ENCODE assay signal across 8 mouse cellular contexts in the genomic region with DNA sequence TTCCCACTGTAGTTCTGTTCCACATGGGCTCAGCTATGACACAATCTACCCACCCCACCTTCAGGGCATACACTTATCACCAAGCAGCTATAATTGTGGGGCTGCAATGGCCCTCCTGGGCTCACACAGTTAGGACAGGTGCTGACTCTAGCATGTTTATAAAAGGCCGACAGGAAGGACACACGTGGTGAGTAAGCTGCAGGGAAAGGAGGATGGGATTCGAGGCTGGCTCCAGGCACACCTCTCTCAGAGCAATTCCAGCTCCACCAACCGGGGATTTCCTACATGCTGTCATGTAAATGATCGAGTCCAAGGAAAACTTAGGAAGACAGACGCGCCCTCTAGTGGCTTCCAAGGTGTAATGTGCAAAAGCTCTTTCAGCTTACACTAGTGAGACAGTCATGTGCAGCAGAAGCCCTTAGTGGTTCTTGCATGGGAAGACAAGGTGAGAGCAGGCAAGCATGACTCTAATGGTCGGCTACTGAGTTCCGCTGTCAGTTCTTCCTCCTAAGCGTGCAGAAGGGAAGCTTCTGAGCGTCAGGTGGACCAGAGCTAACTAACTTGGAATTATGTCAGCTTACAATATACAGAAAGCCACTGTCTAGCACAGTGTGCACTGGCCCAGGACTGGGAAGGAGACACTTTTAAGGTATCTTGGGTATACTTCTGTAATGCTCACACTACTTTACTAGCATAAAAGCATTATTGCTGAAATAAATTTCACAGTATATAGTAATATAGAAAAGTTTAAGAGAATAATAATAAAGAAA. TPM values are rescaled to one million over a fixed set of nuclear protein-coding genes. Genes with fewer than 3 reads are reported as not detected.
DNase-seq lines count a peak whose midpoint lies in the region; ATAC-seq and TF ChIP-seq lines count a peak whose summit lies in the region.

No protein-coding gene starts in this region.

- no peak overlapping the region for H3K9ac ChIP-seq in kidney, embryonic 15.5 days
- no peak overlapping the region for H3K9ac ChIP-seq in liver, embryonic 11.5 days (ENCODE audit: low read depth, low read length)
- H3K9ac ChIP-seq in neural tube, embryonic 11.5 days (ENCODE audit: low read length), result no peak overlapping the region

- no peak for TF ChIP-seq POLR2A in bone marrow macrophage, adult 2 months (IDR thresholded peaks at IDR 0.05; ENCODE audit: borderline replicate concordance, low read depth, low read length)

- H3K27ac ChIP-seq in bone marrow macrophage, adult 2 months (ENCODE audit: insufficient read depth, low read depth, low read length), result no peak overlapping the region
- H3K27ac ChIP-seq in heart, embryonic 10.5 days, result no peak overlapping the region
- H3K27ac ChIP-seq in kidney, embryonic 15.5 days, result no peak overlapping the region
- no peak overlapping the region for H3K27ac ChIP-seq in liver, embryonic 11.5 days (ENCODE audit: low read depth, low read length)
- H3K27ac ChIP-seq in neural tube, embryonic 11.5 days (ENCODE audit: low read depth, low read length), result no peak overlapping the region

- no peaks in the 10 kb centered on the region for H3K4me1 ChIP-seq in bone marrow macrophage, adult 2 months (ENCODE audit: control insufficient read depth, insufficient read depth, low read length)
- H3K4me1 ChIP-seq in heart, embryonic 10.5 days, result no peaks in the 10 kb centered on the region
- H3K4me1 ChIP-seq in kidney, embryonic 15.5 days, result no peaks in the 10 kb centered on the region
- no peaks in the 10 kb centered on the region for H3K4me1 ChIP-seq in liver, embryonic 11.5 days (replicated peaks; ENCODE audit: control insufficient read depth, insufficient read depth, low read length)
- H3K4me1 ChIP-seq in neural tube, embryonic 11.5 days (ENCODE audit: control insufficient read depth, insufficient read depth, low read length), result no peaks in the 10 kb centered on the region

- H3K36me3 ChIP-seq in C2C12 (ENCODE audit: control insufficient read depth, insufficient read depth), result peaks cover 49% of the 10 kb centered on the region
- peaks cover 64% of the 10 kb centered on the region for H3K36me3 ChIP-seq in heart, embryonic 10.5 days
- peaks cover 70% of the 10 kb centered on the region for H3K36me3 ChIP-seq in kidney, embryonic 15.5 days
- peaks cover 10% of the 10 kb centered on the region for H3K36me3 ChIP-seq in liver, embryonic 11.5 days (ENCODE audit: control insufficient read depth, insufficient read depth, low read length)
- peaks cover 2% of the 10 kb centered on the region; the same call in 1 of the 2 replicates for H3K36me3 ChIP-seq in neural tube, embryonic 11.5 days (ENCODE audit: control insufficient read depth, insufficient read depth, low read length)

- peak; percentile 89 for DNase-seq in heart, embryonic 10.5 days (ENCODE audit: low spot score)
- peak; percentile 43 for DNase-seq in liver, embryonic 11.5 days (ENCODE audit: low spot score)
- peak; percentile 66 for DNase-seq in neural tube, embryonic 11.5 days (ENCODE audit: low spot score)
- peak; percentile 21 for DNase-seq in urinary bladder, postnatal 10 days (ENCODE audit: low spot score)

- ATAC-seq in erythroblast, adult 5-6 weeks (replicated peaks; ENCODE audit: low FRiP score, poor library complexity, severe bottlenecking), result peak; percentile 76
- peak; percentile 73; the same call in 1 of the 2 replicates for ATAC-seq in kidney, embryonic 15.5 days (replicated peaks; ENCODE audit: low FRiP score)
- peak; percentile 53; the same call in 1 of the 2 replicates for ATAC-seq in liver, embryonic 11.5 days (replicated peaks; ENCODE audit: low FRiP score)
- peak; percentile 58 for ATAC-seq in neural tube, embryonic 11.5 days (ENCODE audit: insufficient read depth, low FRiP score, low TSS enrichment)

- H3K9me3 ChIP-seq in heart, embryonic 10.5 days, result no peaks in the 10 kb centered on the region
- H3K9me3 ChIP-seq in kidney, embryonic 15.5 days (replicated peaks), result no peaks in the 10 kb centered on the region
- H3K9me3 ChIP-seq in liver, embryonic 11.5 days (ENCODE audit: control insufficient read depth, low read length), result no peaks in the 10 kb centered on the region
- H3K9me3 ChIP-seq in neural tube, embryonic 11.5 days (ENCODE audit: control insufficient read depth, low read length), result no peaks in the 10 kb centered on the region

- no peak overlapping the region for H3ac ChIP-seq in C2C12 (ENCODE audit: control insufficient read depth, insufficient read length, low read depth)

- no peaks in the 10 kb centered on the region for H3K79me2 ChIP-seq in C2C12 (ENCODE audit: control insufficient read depth, insufficient read depth)

- TF ChIP-seq CTCF in C2C12 (IDR thresholded peaks at IDR 0.05; ENCODE audit: control insufficient read depth, insufficient read depth, insufficient read length), result peak; percentile 10
- TF ChIP-seq CTCF in bone marrow macrophage, adult 2 months (IDR thresholded peaks at IDR 0.05; ENCODE audit: low read depth, low read length), result peak; percentile 64

- no peak overlapping the region for H3K4me3 ChIP-seq in C2C12 (ENCODE audit: insufficient read depth, poor library complexity, severe bottlenecking)
- no peak overlapping the region for H3K4me3 ChIP-seq in bone marrow macrophage, adult 2 months (ENCODE audit: insufficient read depth, low read length)
- H3K4me3 ChIP-seq in heart, embryonic 10.5 days, result no peak overlapping the region
- no peak overlapping the region for H3K4me3 ChIP-seq in kidney, embryonic 15.5 days (replicated peaks)
- no peak overlapping the region for H3K4me3 ChIP-seq in liver, embryonic 11.5 days (ENCODE audit: low read depth, low read length)
- H3K4me3 ChIP-seq in neural tube, embryonic 11.5 days (ENCODE audit: low read depth, low read length), result no peak overlapping the region

- no peak overlapping the region for H3K4me2 ChIP-seq in kidney, embryonic 15.5 days
- no peak overlapping the region for H3K4me2 ChIP-seq in liver, embryonic 11.5 days
- no peak overlapping the region for H3K4me2 ChIP-seq in neural tube, embryonic 11.5 days (ENCODE audit: low read depth)

- H3K79me3 ChIP-seq in C2C12 (ENCODE audit: low read depth), result no peaks in the 10 kb centered on the region

- 36% methylated on average over 11 of the region's 11 CpGs for WGBS in heart, embryonic 10.5 days
- 26% methylated on average over 11 of the region's 11 CpGs for WGBS in kidney, embryonic 15.5 days
- 47% methylated on average over 11 of the region's 11 CpGs for WGBS in liver, embryonic 11.5 days
- 33% methylated on average over 11 of the region's 11 CpGs for WGBS in neural tube, embryonic 11.5 days

- H3K27me3 ChIP-seq in C2C12 (ENCODE audit: control insufficient read depth, insufficient read depth, insufficient read length), result no peaks in the 10 kb centered on the region
- no peaks in the 10 kb centered on the region for H3K27me3 ChIP-seq in heart, embryonic 10.5 days (ENCODE audit: insufficient read depth, poor library complexity, severe bottlenecking)
- no peaks in the 10 kb centered on the region for H3K27me3 ChIP-seq in kidney, embryonic 15.5 days
- H3K27me3 ChIP-seq in liver, embryonic 11.5 days (replicated peaks; ENCODE audit: control insufficient read depth, insufficient read depth, low read length), result no peaks in the 10 kb centered on the region
- no peaks in the 10 kb centered on the region for H3K27me3 ChIP-seq in neural tube, embryonic 11.5 days (ENCODE audit: control insufficient read depth, insufficient read depth, low read length)

TF ChIP-seq in C2C12, 6 proteins besides CTCF, POLR2A, EP300 and RAD21:
- TF ChIP-seq FOSL1 (IDR thresholded peaks at IDR 0.05; ENCODE audit: insufficient read depth, low read length, poor library complexity, severe bottlenecking) (no peak), MYOD1 (IDR thresholded peaks at IDR 0.05; ENCODE audit: control insufficient read depth, insufficient read length, low read depth) (no peak), MYOG (IDR thresholded peaks at IDR 0.05; ENCODE audit: control insufficient read depth, extremely low read depth, insufficient read length) (no peak), CEBPB (IDR thresholded peaks at IDR 0.05; ENCODE audit: low read depth) (no peak), MAX (IDR thresholded peaks at IDR 0.05) (no peak), USF1 (IDR thresholded peaks at IDR 0.05; ENCODE audit: low read depth) (no peak)

RNA-seq across cellular contexts. Expression of a gene that starts 14.0 kb away (rescaled TPM):
- polyA plus RNA-seq in C2C12 (2012; fragmentation: generic; extraction: Trizol), result 5.6 TPM
- 20.9 and 21.8 TPM in 2 replicates for polyA plus RNA-seq in bone marrow macrophage, adult 2 months (2012; ENCODE audit: insufficient read depth, insufficient read length, missing spikeins)
- total RNA-seq in erythroblast, adult 5-6 weeks (2015; ENCODE audit: low replicate concordance), result 6.1 and 6.9 TPM in 2 replicates
- total RNA-seq in erythroblast, adult 5-6 weeks (2017; ENCODE audit: low replicate concordance), result 3.1 and 5.3 TPM in 2 replicates
- polyA plus RNA-seq in heart, embryonic 10.5 days (2016; fragmentation: Nextera tagmentation; extraction: Ambion mirVana), result 22.6 and 23.5 TPM in 2 replicates
- 29.0 and 30.8 TPM in 2 replicates for polyA plus RNA-seq in kidney, embryonic 15.5 days (2015; fragmentation: Nextera tagmentation; extraction: Ambion mirVana)
- 17.9 and 18.2 TPM in 2 replicates for polyA plus RNA-seq in liver, embryonic 11.5 days (2014; fragmentation: Nextera tagmentation; extraction: Ambion mirVana)
- 27.8 and 29.8 TPM in 2 replicates for polyA plus RNA-seq in neural tube, embryonic 11.5 days (2014; fragmentation: Nextera tagmentation; extraction: Ambion mirVana)

Comparison
In these comparisons a context has a peak if more than half of its experiments do, and no peak if none do; other contexts are left out.
1. DNase-seq: peak in every context shown above with its lines; median percentile 89 in heart, embryonic 10.5 days; 66 in neural tube, embryonic 11.5 days; 43 in liver, embryonic 11.5 days; 21 in urinary bladder, postnatal 10 days.